Mouse (Mus musculus): ENCODE data around the gene Prdm16.

DNA sequence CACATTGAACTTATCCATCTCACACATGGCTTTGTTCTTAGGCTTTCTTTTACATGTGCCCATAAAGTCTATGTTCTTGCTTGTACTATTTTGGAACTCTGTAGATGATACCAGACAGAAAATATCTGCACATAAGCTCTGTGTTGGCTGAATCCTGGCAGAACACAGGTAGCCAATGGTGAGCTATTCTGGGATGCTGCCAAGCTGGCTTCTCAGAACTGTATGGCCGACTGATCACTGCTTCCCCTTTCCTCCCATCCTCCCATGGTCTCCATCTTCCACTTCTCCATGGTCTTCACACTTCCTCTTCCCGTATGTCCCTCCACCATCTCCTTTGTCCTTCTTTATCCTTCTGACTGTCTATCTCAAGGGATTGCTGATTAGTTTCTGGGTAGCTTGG, 327.5 kb downstream of the Prdm16 start:
- TF ChIP-seq EP300 (IDR thresholded peaks at IDR 0.05; ENCODE audit: low read depth) (no peak), CTCF (IDR thresholded peaks at IDR 0.05; ENCODE audit: low read depth) (no peak)

Data from liver, postnatal 0 days (tissue).